Mouse (Mus musculus) C2C12 (cell line): ENCODE measurements at regions not wholly inside any gene's neighbourhood (a gene's known extent, or its start where the extent isn't known, plus 50 kb on each side); places are given as distances from the start of the nearest gene placed in this dataset.

Source experiments
- CEBPB ChIP-seq: IDR thresholded peaks from one replicate; pipeline ENCODE4 v1.6.1; 2011; ENCODE audit warnings: low read depth, mild to moderate bottlenecking, control low read depth, moderate library complexity
- CTCF ChIP-seq: IDR thresholded peaks from one replicate; pipeline ENCODE4 v1.5.1; 2011; ENCODE audit not compliant: control insufficient read depth, insufficient read depth, insufficient read length
- FOSL1 ChIP-seq: IDR thresholded peaks from one replicate; pipeline ENCODE4 v1.8.0; 2011; ENCODE audit warnings: mild to moderate bottlenecking, low read length; ENCODE audit not compliant: poor library complexity, insufficient read depth, severe bottlenecking
- MAX ChIP-seq: IDR thresholded peaks from one replicate; pipeline ENCODE4 v1.6.1; 2011; ENCODE audit warnings: mild to moderate bottlenecking, control low read depth
- MYOD1 ChIP-seq: IDR thresholded peaks from one replicate; pipeline ENCODE4 v1.6.1; 2011; ENCODE audit warnings: low read depth; ENCODE audit not compliant: control insufficient read depth, insufficient read length
- MYOG ChIP-seq: IDR thresholded peaks from one replicate; pipeline ENCODE4 v1.6.1; 2011; ENCODE audit not compliant: control insufficient read depth, insufficient read length; ENCODE audit errors: extremely low read depth
- USF1 ChIP-seq: IDR thresholded peaks from one replicate; pipeline ENCODE4 v1.6.1; 2011; ENCODE audit warnings: low read depth, mild to moderate bottlenecking, control low read depth, moderate library complexity

DNA sequence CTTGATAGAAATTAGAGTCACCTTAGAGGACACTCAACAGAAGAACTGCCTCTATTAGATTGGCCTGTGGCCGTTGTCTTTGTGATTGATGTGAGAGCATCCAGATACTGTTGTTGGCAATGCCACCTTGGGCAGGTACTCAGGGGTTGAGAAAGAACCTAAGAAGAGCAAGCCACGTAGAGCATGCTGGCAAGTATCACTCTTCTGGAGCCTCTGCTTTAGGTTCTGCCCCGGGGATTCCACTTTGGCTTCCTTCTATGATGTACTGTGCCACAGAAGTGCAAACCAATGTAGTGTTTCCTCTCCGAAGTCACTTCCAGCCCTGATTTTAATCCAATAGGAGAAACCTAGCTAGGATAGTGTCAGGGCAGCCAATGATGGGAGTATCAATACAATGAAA is 98.3 kb upstream of the Fam84a start:
- TF ChIP-seq CTCF (no peak), MAX (no peak), MYOD1 (no peak), CEBPB (no peak), FOSL1 (no peak), USF1 (no peak), MYOG (no peak)
